Mouse (Mus musculus) lung, embryonic 15.5 days (tissue): ENCODE measurements at regions not wholly inside any gene's neighbourhood (a gene's known extent, or its start where the extent isn't known, plus 50 kb on each side); places are given as distances from the start of the nearest gene placed in this dataset.
"Not testable (repeated sequence)": the region's sequence is repeated elsewhere in the genome, so short reads cannot be mapped to it uniquely, and the experiment has no call there.

ENCODE experiments used
- ATAC-seq: fragments of 200-750 bp; cut with Nextera tagmentation; 2 replicates; pipeline ENCODE4 v1.8.0; 2017; ENCODE audit warnings: moderate number of reproducible peaks, borderline replicate concordance; ENCODE audit not compliant: low FRiP score, low TSS enrichment; ENCODE audit errors: extremely low read depth
- H3K27ac ChIP-seq: fragments of 300-500 bp; sonication (generic); 2 replicates; pipeline ENCODE4 v1.5.1; 2015; ENCODE audit warnings: moderate library complexity, mild to moderate bottlenecking, inconsistent platforms
- H3K27me3 ChIP-seq: fragments of 300-500 bp; sonication (generic); 2 replicates; pipeline ENCODE4 v1.6.1; 2015; ENCODE audit warnings: inconsistent platforms
- H3K36me3 ChIP-seq: fragments of 300-500 bp; sonication (generic); 2 replicates; pipeline ENCODE4 v1.6.1; 2015; ENCODE audit warnings: inconsistent platforms
- H3K4me1 ChIP-seq: fragments of 300-500 bp; sonication (generic); 2 replicates; pipeline ENCODE4 v1.6.1; 2015; ENCODE audit warnings: inconsistent platforms
- H3K4me2 ChIP-seq: fragments of 300-500 bp; sonication (generic); 2 replicates; pipeline ENCODE4 v1.6.1; 2015; ENCODE audit warnings: inconsistent platforms, mild to moderate bottlenecking, moderate library complexity
- H3K4me3 ChIP-seq: fragments of 300-500 bp; sonication (generic); 2 replicates; pipeline ENCODE4 v1.5.1; 2015; ENCODE audit warnings: mild to moderate bottlenecking, inconsistent platforms
- H3K9ac ChIP-seq: fragments of 300-500 bp; sonication (generic); 2 replicates; pipeline ENCODE4 v1.6.1; 2015; ENCODE audit warnings: inconsistent platforms
- H3K9me3 ChIP-seq: fragments of 300-500 bp; sonication (generic); 2 replicates; pipeline ENCODE4 v1.6.1; 2016; ENCODE audit warnings: inconsistent platforms
- whole genome bisulfite sequencing: fragments of 180-500 bp; shearing (Covaris S2); methylation state at CpG from one replicate; pipeline ENCODE4 v1.1.7; 2015; 5-methylcytosine and 5-hydroxymethylcytosine counted together

GRCm38 (mm10) chr14:18511094-18511493, 179.4 kb upstream of the Ube2e1 start:
- Histone ChIP-seq H3K27ac (no peak overlapping the region), H3K4me3 (no peak overlapping the region), H3K36me3 (no peaks in the 10 kb centered on the region), H3K4me1 (no peaks in the 10 kb centered on the region), H3K9ac (no peak overlapping the region), H3K4me2 (no peak overlapping the region), H3K27me3 (no peaks in the 10 kb centered on the region), H3K9me3 (no peaks in the 10 kb centered on the region)
- no peak for ATAC-seq

- H3K9ac ChIP-seq = no peak overlapping the region
- 61% methylated on average over 1 of the region's 1 CpGs for WGBS
- H3K4me2 ChIP-seq = no peak overlapping the region
- no peak for ATAC-seq
- no peaks in the 10 kb centered on the region for H3K36me3 ChIP-seq
- H3K9me3 ChIP-seq = no peaks in the 10 kb centered on the region
- H3K4me3 ChIP-seq = no peak overlapping the region
- no peak overlapping the region for H3K27ac ChIP-seq
- no peaks in the 10 kb centered on the region for H3K27me3 ChIP-seq
- no peaks in the 10 kb centered on the region for H3K4me1 ChIP-seq
Measured at GRCm38 (mm10) chr14:18508359-18508647, 176.6 kb upstream of the Ube2e1 start.

- Histone ChIP-seq H3K9ac (no peak overlapping the region), H3K9me3 (no peaks in the 10 kb centered on the region), H3K4me3 (no peak overlapping the region), H3K4me1 (no peaks in the 10 kb centered on the region), H3K4me2 (no peak overlapping the region), H3K27me3 (no peaks in the 10 kb centered on the region), H3K27ac (no peak overlapping the region), H3K36me3 (no peaks in the 10 kb centered on the region)
- ATAC-seq = no peak
- WGBS = 58% methylated on average over 3 of the region's 3 CpGs
Measured at GRCm38 (mm10) chr14:18507582-18508358, 176.1 kb upstream of the Ube2e1 start.

- ATAC-seq = no peak
- no peaks in the 10 kb centered on the region for H3K4me1 ChIP-seq
- H3K27me3 ChIP-seq = no peaks in the 10 kb centered on the region
- no peaks in the 10 kb centered on the region for H3K36me3 ChIP-seq
- no peak overlapping the region for H3K4me3 ChIP-seq
- WGBS = 54% methylated on average over 4 of the region's 4 CpGs
- no peak overlapping the region for H3K27ac ChIP-seq
- no peak overlapping the region for H3K9ac ChIP-seq
- H3K4me2 ChIP-seq = no peak overlapping the region
- no peaks in the 10 kb centered on the region for H3K9me3 ChIP-seq
Measured at GRCm38 (mm10) chr14:18506168-18506567, 174.5 kb upstream of the Ube2e1 start.

DNA sequence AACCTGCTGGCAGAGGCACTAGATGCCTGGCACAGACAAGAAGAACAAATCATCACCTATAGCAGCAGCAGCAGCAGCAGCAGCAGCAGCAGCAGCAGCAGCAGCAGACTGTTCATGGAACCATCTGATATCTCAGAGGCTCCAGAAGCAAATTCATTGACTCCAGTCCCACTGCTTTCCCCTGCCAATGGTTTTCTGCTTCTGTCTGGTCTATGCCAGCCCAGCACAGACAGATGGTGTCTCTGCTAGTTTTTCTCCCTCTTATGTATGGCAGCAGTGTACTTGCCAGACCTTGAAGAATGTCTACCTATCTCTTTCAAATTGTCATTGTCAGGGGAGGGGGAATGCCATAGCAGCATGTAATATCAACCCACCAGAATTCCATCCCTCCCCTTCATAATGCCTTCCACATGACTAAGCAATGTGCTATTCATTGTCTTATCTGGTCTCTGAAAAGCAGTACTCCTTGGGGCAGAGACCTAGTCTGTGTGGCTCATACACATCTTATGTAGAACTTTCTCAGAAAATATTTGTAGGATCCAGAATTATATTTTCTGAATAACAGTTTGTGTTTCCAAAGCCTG, 168.7 kb upstream of the Ube2e1 start:
- H3K27ac ChIP-seq = no peak overlapping the region
- H3K27me3 ChIP-seq = no peaks in the 10 kb centered on the region
- no peak overlapping the region for H3K9ac ChIP-seq
- H3K4me3 ChIP-seq = no peak overlapping the region
- H3K36me3 ChIP-seq = no peaks in the 10 kb centered on the region
- H3K4me2 ChIP-seq = no peak overlapping the region
- no peaks in the 10 kb centered on the region for H3K4me1 ChIP-seq
- ATAC-seq = no peak
- H3K9me3 ChIP-seq = no peaks in the 10 kb centered on the region

GRCm38 (mm10) chr14:18494048-18494447, 162.4 kb upstream of the Ube2e1 start:
- 92% methylated on average over 1 of the region's 1 CpGs for WGBS
- Histone ChIP-seq H3K9me3 (no peaks in the 10 kb centered on the region), H3K27me3 (no peaks in the 10 kb centered on the region), H3K4me1 (no peaks in the 10 kb centered on the region), H3K27ac (no peak overlapping the region), H3K9ac (no peak overlapping the region), H3K36me3 (no peaks in the 10 kb centered on the region), H3K4me3 (no peak overlapping the region), H3K4me2 (no peak overlapping the region)
- no peak for ATAC-seq

DNA sequence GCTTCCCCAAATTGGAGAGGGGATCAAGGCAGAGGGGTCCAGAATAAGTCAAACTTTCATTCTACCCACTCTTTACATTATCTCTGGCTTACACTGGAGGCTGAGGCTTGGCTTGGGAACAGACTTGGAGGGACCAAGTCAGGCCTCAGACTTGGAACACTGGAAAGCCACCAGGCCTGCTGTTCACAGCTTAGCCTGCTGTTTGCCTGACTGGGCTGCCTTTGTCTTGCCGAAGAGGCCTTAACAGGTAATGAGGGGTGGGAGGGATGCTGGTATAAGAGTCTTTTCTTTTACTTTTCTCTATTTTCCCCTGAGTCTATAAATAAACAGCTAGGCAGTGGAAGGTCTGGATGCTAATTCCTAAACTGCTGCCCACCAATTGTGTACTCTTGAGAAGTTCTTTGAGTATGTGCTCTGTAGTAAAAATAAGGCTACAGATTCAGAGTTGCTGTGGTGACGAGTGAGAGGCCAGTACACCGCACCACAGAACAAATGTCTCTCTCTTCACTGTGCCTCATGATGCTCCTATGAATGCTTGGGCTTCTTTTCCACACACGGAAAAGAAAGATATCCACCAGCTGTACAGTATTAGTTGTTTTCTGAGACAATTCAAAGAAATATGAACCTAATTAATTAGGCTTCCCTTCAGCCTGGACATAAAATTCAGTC, 154.6 kb upstream of the Ube2e1 start:
- WGBS = 69% methylated on average over 4 of the region's 4 CpGs
- H3K27me3 ChIP-seq = no peaks in the 10 kb centered on the region
- no peak for ATAC-seq
- no peak overlapping the region for H3K4me2 ChIP-seq
- H3K9me3 ChIP-seq = no peaks in the 10 kb centered on the region
- no peak overlapping the region for H3K9ac ChIP-seq
- H3K36me3 ChIP-seq = no peaks in the 10 kb centered on the region
- H3K4me1 ChIP-seq = no peaks in the 10 kb centered on the region
- no peak overlapping the region for H3K4me3 ChIP-seq
- no peak overlapping the region for H3K27ac ChIP-seq

GRCm38 (mm10) chr14:18485526-18485925, 153.9 kb upstream of the Ube2e1 start:
- no peak overlapping the region for H3K27ac ChIP-seq
- H3K4me1 ChIP-seq = no peaks in the 10 kb centered on the region
- no peaks in the 10 kb centered on the region for H3K9me3 ChIP-seq
- H3K4me3 ChIP-seq = no peak overlapping the region
- H3K9ac ChIP-seq = no peak overlapping the region
- H3K27me3 ChIP-seq = no peaks in the 10 kb centered on the region
- H3K4me2 ChIP-seq = no peak overlapping the region
- H3K36me3 ChIP-seq = no peaks in the 10 kb centered on the region
- no peak for ATAC-seq

DNA sequence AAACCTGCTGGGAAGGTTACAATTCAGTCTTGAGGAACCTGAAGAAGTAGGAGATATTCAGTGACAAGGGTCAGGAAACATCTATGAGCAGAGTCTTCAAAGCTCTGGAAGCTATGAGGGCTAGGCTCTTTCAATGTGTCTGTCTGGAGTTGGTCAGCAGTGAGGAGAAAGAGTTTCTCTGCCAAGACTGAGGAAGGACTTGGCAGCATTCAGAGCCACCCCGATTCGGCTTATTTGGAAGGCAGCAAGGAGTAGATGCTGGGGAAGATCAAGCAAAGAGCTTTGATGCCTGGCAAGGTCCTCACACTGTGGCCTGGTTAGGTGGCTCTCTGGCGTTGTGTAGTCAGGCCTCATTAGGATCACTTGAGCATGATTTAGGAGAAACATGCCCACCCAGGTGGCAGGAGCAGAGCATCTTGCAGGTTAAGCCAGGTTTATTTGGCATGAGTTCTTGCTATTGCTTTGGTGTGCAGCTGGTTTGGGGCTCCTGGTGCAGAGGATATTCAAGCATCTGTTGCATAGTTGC, 145.2 kb upstream of the Ube2e1 start:
- no peak overlapping the region for H3K4me3 ChIP-seq
- no peaks in the 10 kb centered on the region for H3K27me3 ChIP-seq
- no peak overlapping the region for H3K4me2 ChIP-seq
- H3K9ac ChIP-seq = no peak overlapping the region
- whole genome bisulfite sequencing = 66% methylated on average over 3 of the region's 3 CpGs
- H3K27ac ChIP-seq = no peak overlapping the region
- no peaks in the 10 kb centered on the region for H3K9me3 ChIP-seq
- ATAC-seq = no peak
- H3K36me3 ChIP-seq = no peaks in the 10 kb centered on the region
- no peaks in the 10 kb centered on the region for H3K4me1 ChIP-seq

GRCm38 (mm10) chr14:18468611-18469010, 137.0 kb upstream of the Ube2e1 start:
- no peaks in the 10 kb centered on the region for H3K36me3 ChIP-seq
- ATAC-seq = no peak
- WGBS = 72% methylated on average over 3 of the region's 3 CpGs
- H3K4me3 ChIP-seq = no peak overlapping the region
- H3K9ac ChIP-seq = no peak overlapping the region
- H3K4me1 ChIP-seq = no peaks in the 10 kb centered on the region
- no peaks in the 10 kb centered on the region for H3K27me3 ChIP-seq
- no peak overlapping the region for H3K27ac ChIP-seq
- no peak overlapping the region for H3K4me2 ChIP-seq
- H3K9me3 ChIP-seq = no peaks in the 10 kb centered on the region

GRCm38 (mm10) chr14:18466864-18467263, 135.2 kb upstream of the Ube2e1 start:
- H3K9ac ChIP-seq, H3K36me3 ChIP-seq, H3K9me3 ChIP-seq, ATAC-seq, H3K4me3 ChIP-seq, H3K4me2 ChIP-seq, H3K27me3 ChIP-seq, H3K4me1 ChIP-seq, H3K27ac ChIP-seq: not testable (repeated sequence)
- 65% methylated on average over 4 of the region's 4 CpGs for WGBS

DNA sequence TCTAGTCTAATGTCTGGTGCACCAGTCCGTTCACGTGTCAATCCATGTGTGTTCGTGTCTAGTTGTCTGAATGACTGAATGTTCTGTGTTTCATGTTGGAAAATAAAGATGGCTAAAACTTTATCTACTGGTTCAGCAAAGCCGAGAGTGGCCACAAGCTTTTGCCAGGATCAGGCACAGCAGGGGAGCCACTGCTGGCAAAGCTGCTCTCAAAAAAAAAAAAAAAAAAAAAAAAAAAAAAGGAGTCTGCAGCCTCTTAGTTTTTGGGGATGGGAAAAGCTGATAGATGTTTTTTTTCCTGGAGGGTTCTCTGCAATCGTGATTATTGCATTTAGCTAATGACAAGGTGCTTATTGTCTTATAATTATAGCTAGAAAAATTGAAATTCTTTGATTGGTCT, 132.5 kb upstream of the Ube2e1 start:
- ATAC-seq, H3K27me3 ChIP-seq, H3K4me2 ChIP-seq, H3K36me3 ChIP-seq, H3K9ac ChIP-seq, H3K9me3 ChIP-seq, H3K27ac ChIP-seq, H3K4me1 ChIP-seq, H3K4me3 ChIP-seq: not testable (repeated sequence)
- 31% methylated on average over 5 of the region's 5 CpGs for WGBS
